Mouse (Mus musculus) bone marrow, adult 2 months (tissue): ENCODE results near the gene 4930583I09Rik. TPM values are rescaled to one million over a fixed set of nuclear protein-coding genes. Genes with fewer than 3 reads are reported as not detected.

Experiments used
- H3K27ac ChIP-seq: fragments of 200-500 bp; 2 replicates; pipeline ENCODE4 v1.5.1; 2012; ENCODE audit warnings: low read depth, mild to moderate bottlenecking, control low read depth, inconsistent platforms, low read length; ENCODE audit not compliant: control insufficient read depth, poor library complexity, insufficient read depth
- H3K4me1 ChIP-seq: fragments of 200-500 bp; 2 replicates; pipeline ENCODE4 v1.6.1; 2011; ENCODE audit warnings: low read length; ENCODE audit not compliant: control insufficient read depth, insufficient read depth
- H3K4me3 ChIP-seq: fragments of 200-500 bp; replicated peaks from 2 replicates; pipeline ENCODE3; 2011; ENCODE audit warnings: mild to moderate bottlenecking, low read depth, low read length, control low read depth; ENCODE audit not compliant: control insufficient read depth
- CTCF ChIP-seq: fragments of 200-500 bp; IDR thresholded peaks from 2 replicates; pipeline ENCODE4 v1.5.1; 2011; ENCODE audit warnings: low read length, control low read depth; ENCODE audit not compliant: control insufficient read depth, insufficient read depth
- POLR2A ChIP-seq: fragments of 200-500 bp; IDR thresholded peaks from 2 replicates; pipeline ENCODE4 v1.6.1; 2011; ENCODE audit warnings: low read depth, mild to moderate bottlenecking, control low read depth, low read length, borderline replicate concordance; ENCODE audit not compliant: control insufficient read depth
- WGBS: fragments of 180-500 bp; shearing (Covaris S2); methylation state at CpG from one replicate; pipeline ENCODE4 v1.1.7; 2018; 5-methylcytosine and 5-hydroxymethylcytosine counted together
- polyA plus RNA-seq: library from polyadenylated mRNA; stranded (reverse); fragments of >200 nt; gene quantifications from 2 replicates; pipeline ENCODE4 v1.2.4, GENCODE M21; 2011; ENCODE audit warnings: low replicate concordance; ENCODE audit not compliant: missing spikeins, insufficient read depth, insufficient read length

The 4930583I09Rik gene
- polyA plus RNA-seq, 1 experiment: not detected

GRCm38 (mm10) chr17:64815806-64816205 is 20.1 kb downstream of the 4930583I09Rik start:
- no peak overlapping the region for H3K27ac ChIP-seq
- 64% methylated on average over 2 of the region's 2 CpGs for WGBS
- H3K4me3 ChIP-seq: no peak overlapping the region
- TF ChIP-seq POLR2A: no peak
- TF ChIP-seq CTCF: no peak
- H3K4me1 ChIP-seq: peaks cover 1% of the 10 kb centered on the region; the same call in 1 of the 2 replicates

GRCm38 (mm10) chr17:64813568-64813967 is 22.3 kb downstream of the 4930583I09Rik start:
- H3K4me1 ChIP-seq: no peaks in the 10 kb centered on the region
- TF ChIP-seq CTCF: no peak
- no peak for TF ChIP-seq POLR2A
- no peak overlapping the region for H3K27ac ChIP-seq
- no peak overlapping the region for H3K4me3 ChIP-seq
- 85% methylated on average over 6 of the region's 6 CpGs for WGBS

GRCm38 (mm10) chr17:64806035-64806589 is 29.8 kb downstream of the 4930583I09Rik start:
- TF ChIP-seq POLR2A: no peak
- TF ChIP-seq CTCF: no peak
- Histone ChIP-seq H3K27ac (no peak overlapping the region), H3K4me3 (no peak overlapping the region), H3K4me1 (no peaks in the 10 kb centered on the region)
- 87% methylated on average over 8 of the region's 8 CpGs for WGBS

GRCm38 (mm10) chr17:64804375-64805124 is 31.3 kb downstream of the 4930583I09Rik start:
- Histone ChIP-seq H3K4me1 (no peaks in the 10 kb centered on the region), H3K4me3 (no peak overlapping the region), H3K27ac (no peak overlapping the region)
- no peak for TF ChIP-seq CTCF
- 77% methylated on average over 13 of the region's 13 CpGs for WGBS

GRCm38 (mm10) chr17:64802956-64803275 is 33.0 kb downstream of the 4930583I09Rik start:
- H3K4me1 ChIP-seq: no peaks in the 10 kb centered on the region
- H3K4me3 ChIP-seq: no peak overlapping the region
- 82% methylated on average over 7 of the region's 7 CpGs for WGBS
- no peak for TF ChIP-seq CTCF
- no peak for TF ChIP-seq POLR2A
- H3K27ac ChIP-seq: no peak overlapping the region

GRCm38 (mm10) chr17:64802168-64802955 is 33.5 kb downstream of the 4930583I09Rik start:
- H3K27ac ChIP-seq: no peak overlapping the region
- no peak overlapping the region for H3K4me3 ChIP-seq
- H3K4me1 ChIP-seq: no peaks in the 10 kb centered on the region
- TF ChIP-seq CTCF: no peak
- no peak for TF ChIP-seq POLR2A
- 70% methylated on average over 11 of the region's 11 CpGs for WGBS

- Histone ChIP-seq H3K4me1 (no peaks in the 10 kb centered on the region), H3K4me3 (no peak overlapping the region), H3K27ac (no peak overlapping the region)
- WGBS: 79% methylated on average over 5 of the region's 5 CpGs
- TF ChIP-seq CTCF (no peak), POLR2A (no peak)
These were observed 43.2 kb downstream of the 4930583I09Rik start for GRCm38 (mm10) chr17:64792623-64793022.

- no peak overlapping the region for H3K4me3 ChIP-seq
- 82% methylated on average over 3 of the region's 3 CpGs for WGBS
- no peaks in the 10 kb centered on the region for H3K4me1 ChIP-seq
- no peak overlapping the region for H3K27ac ChIP-seq
- no peak for TF ChIP-seq POLR2A
- no peak for TF ChIP-seq CTCF
These were observed 43.8 kb downstream of the 4930583I09Rik start for GRCm38 (mm10) chr17:64792076-64792475.
